24 mouse cellular contexts compared by ENCODE assay signal in the genomic region with DNA sequence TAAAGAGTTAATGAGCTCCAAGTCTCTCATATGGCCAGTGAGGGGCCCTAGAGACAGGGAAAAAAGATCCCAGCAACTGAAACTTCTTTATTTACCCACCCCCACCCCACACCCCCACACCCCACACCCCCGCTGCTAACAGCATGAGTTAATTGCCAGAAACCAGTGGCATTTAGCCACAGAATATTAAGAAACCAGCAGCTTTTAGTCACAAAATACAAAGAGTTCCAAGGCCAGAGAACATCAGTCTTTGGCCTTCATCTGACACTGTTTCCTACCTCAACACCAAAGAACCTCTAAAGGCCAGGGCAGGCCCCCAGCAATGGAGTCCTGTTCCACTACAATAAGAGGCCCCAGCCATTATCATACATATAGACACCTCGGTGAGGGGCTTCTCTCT.
"Had no signal": no experiment of that assay in that cellular context is flagged by ENCODE, and none has a peak within 500 bp of the region (broad histone marks: within the 10 kb centered on the region; RNA-seq: fewer than 3 reads in every experiment).

No protein-coding gene starts in this region.

- H3K27ac ChIP-seq: forebrain, embryonic 15.5 days; heart, embryonic 13.5 days; heart, embryonic 15.5 days; hindbrain, embryonic 13.5 days; hindbrain, embryonic 15.5 days; hindbrain, postnatal 0 days; liver, embryonic 13.5 days; liver, embryonic 15.5 days had no signal

- DNase-seq: forebrain, postnatal 0 days; gastrocnemius, postnatal 14 days; gastrocnemius, postnatal 36 days; heart, postnatal 14 days; heart, postnatal 36 days; kidney, adult 11 months; kidney, adult 2 months; kidney, adult 9 months; kidney, postnatal 10 days; kidney, postnatal 25 days; layer of hippocampus, adult 9-11 months; layer of hippocampus, postnatal 36 days; liver; liver, embryonic 13.5 days had no signal

- ATAC-seq: forebrain, embryonic 15.5 days; forebrain, postnatal 0 days; hindbrain, postnatal 0 days; intestine, embryonic 16.5 days had no signal

- H3K27me3 ChIP-seq: forebrain, embryonic 15.5 days; heart, embryonic 13.5 days; heart, embryonic 15.5 days; hindbrain, embryonic 13.5 days; hindbrain, embryonic 15.5 days; liver, embryonic 13.5 days; liver, embryonic 15.5 days had no signal

- H3K4me1 ChIP-seq: heart, embryonic 15.5 days; hindbrain, embryonic 15.5 days; liver, embryonic 13.5 days; liver, embryonic 15.5 days had no signal

- H3K4me2 ChIP-seq: forebrain, embryonic 15.5 days; heart, embryonic 11.5 days; heart, embryonic 13.5 days; heart, embryonic 15.5 days; hindbrain, embryonic 13.5 days; hindbrain, embryonic 15.5 days; liver, embryonic 11.5 days; liver, embryonic 13.5 days; liver, embryonic 15.5 days had no signal

- H3K4me3 ChIP-seq: forebrain, embryonic 15.5 days; heart, embryonic 13.5 days; heart, embryonic 15.5 days; hindbrain, embryonic 13.5 days; hindbrain, embryonic 15.5 days; liver, embryonic 13.5 days; liver, embryonic 15.5 days had no signal

- H3K9ac ChIP-seq: forebrain, embryonic 15.5 days; forebrain, postnatal 0 days; heart, embryonic 13.5 days; heart, embryonic 15.5 days; hindbrain, embryonic 13.5 days; hindbrain, embryonic 15.5 days; liver, embryonic 13.5 days; liver, embryonic 15.5 days had no signal

- H3K36me3 ChIP-seq: forebrain, embryonic 15.5 days; heart, embryonic 13.5 days; heart, embryonic 15.5 days; hindbrain, embryonic 13.5 days; hindbrain, embryonic 15.5 days; liver, embryonic 13.5 days; liver, embryonic 15.5 days had no signal

- H3K9me3 ChIP-seq: forebrain, embryonic 15.5 days; heart, embryonic 13.5 days; heart, embryonic 15.5 days; hindbrain, embryonic 13.5 days; hindbrain, embryonic 15.5 days; liver, embryonic 13.5 days; liver, embryonic 15.5 days had no signal
